Mouse (Mus musculus): Measurements from ENCODE around the gene Gm3264.
"Not testable (repeated sequence)": the region's sequence is repeated elsewhere in the genome, so short reads cannot be mapped to it uniquely, and the experiment has no call there.

Gm3264 gene

DNA sequence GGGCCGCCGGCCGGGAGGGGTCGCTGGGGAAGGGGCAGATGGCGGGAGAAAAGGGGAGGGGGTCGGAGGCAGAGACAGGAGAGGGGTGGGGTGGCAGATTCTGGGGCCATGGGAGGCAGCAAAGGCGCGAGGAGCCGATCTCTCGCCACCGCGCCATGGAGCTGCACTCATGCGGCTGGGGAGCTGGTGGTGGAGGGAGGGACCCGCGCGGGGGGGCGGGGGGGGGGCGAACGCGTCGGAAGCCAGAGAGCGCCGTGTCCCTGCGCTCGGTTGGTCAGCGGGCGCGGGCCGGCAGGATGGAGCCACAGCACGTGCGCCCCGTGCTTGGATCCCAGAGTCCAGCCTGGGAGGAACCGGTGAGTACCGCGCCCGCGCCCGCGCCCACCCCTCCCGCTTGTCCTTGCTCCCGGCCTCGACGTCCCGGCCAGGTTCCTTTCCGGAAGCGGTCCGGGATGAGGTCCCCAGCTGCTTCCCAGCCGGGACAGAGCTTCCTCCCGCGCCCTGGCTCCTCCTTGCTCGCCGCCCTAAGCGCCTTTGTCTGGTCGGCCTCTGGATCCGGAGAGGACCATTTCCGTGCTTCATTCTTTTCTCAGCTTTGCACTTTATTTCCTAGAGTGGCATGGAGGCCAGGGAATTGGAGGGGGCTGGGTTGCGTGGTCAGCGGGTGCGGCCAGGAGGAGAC lies at the start of gene Gm3264:
Gene Gm3264 (plus strand): TSS at position 278 of the 682 bp plus-strand sequence.
- DNase-seq (ENCODE audit: low read depth, low spot score), result not testable (repeated sequence)

DNA sequence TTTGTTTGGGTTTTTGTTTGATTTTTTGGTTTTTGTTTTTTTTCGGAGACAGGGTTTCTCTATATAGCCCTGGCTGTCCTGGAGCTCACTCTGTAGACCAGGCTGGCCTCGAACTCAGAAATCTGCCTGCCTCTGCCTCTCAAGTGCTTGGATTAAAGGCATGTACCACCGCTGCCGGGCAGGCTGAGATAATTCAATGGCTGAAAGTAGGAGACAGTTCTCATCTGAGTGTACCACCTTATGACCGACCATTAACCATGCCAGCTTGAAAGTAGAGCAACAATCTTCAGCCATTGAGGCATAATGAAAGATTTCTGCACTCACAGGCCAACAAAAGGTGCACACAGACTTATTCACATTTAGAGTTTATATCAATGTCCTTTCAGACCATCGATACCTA lies 49.0 kb upstream of the Gm3264 start:
- not testable (repeated sequence) for DNase-seq (ENCODE audit: low read depth, low spot score)

DNA sequence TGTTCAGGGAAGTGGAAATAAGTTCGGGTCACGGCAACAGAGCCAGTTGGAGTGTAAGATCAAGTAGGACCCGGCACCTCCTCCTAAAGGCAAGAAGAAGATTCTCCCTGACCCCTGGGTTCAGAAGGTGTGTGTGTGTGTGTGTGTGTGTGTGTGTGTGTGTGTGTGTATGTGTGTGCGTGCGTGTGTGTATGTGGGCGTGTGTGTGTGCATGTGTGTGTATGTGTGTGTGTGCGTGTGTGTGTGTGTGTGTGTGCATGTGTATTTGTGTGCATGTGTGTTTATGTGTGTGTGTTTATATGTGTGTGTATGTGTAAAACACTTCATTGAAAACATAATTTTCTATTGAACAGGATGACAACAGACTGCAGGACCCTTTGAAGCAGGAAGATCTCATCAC lies 33.4 kb upstream of the Gm3264 start:
- not testable (repeated sequence) for DNase-seq (ENCODE audit: low read depth, low spot score)

DNA sequence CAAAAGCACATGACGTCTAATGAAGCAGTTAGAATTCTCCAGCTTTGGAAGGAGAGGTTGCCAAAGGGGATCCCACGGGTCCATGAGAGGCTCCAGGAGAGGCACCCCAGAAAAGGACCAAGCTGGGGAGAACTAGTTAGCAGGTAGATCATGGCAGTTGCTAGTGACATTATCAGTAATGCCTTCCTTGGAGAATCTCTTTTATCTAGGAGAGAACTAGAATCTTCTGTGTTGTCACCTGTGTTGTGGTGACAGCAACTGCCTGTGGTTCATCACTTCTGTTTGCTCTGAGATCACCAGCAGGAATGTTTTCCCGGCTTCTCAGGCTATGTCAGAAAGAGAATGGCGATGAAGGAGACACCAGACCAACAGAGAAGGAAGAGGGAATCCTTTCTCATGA lies 17.6 kb upstream of the Gm3264 start, which contains the start of gene Gm3269:
Gene Gm3269 (plus strand): TSS at position 301 of the 400 bp plus-strand sequence.
- DNase-seq (ENCODE audit: low read depth, low spot score), result not testable (repeated sequence)

DNA sequence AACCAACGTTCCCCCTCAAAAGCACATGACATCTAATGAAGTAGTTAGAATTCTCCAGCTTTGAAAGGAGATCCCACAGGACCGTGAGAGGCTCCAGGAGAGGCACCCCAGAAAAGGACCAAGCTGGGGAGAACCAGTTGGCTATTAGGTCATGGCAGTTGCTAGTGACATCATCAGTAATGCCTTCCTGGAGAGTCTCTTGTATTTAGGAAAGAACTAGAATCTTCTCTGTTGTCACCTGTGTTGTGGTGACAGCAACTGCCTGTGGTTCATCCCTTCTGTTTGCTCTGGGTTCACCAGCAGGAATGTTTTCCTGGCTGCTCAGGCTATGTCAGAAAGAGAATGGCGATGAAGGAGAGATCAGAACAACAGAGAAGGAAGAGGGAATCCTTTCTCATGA lies 36.7 kb downstream of the Gm3264 start, which contains the start of gene Gm3278:
Gene Gm3278 (plus strand): TSS at position 301 of the 400 bp plus-strand sequence.
- DNase-seq (ENCODE audit: low read depth, low spot score), result not testable (repeated sequence)
